Mouse (Mus musculus): ENCODE data around the gene Naa50. TPM values are rescaled to one million over a fixed set of nuclear protein-coding genes. Genes with fewer than 3 reads are reported as not detected.

Gene Naa50
- polyA plus RNA-seq, 1 experiment, result 38.1 TPM

GRCm38 (mm10) chr16:44211054-44211414, 71.4 kb downstream of the Naa50 start:
- no peak overlapping the region for H3K27ac ChIP-seq (ENCODE audit: control insufficient read depth, insufficient read depth, low read depth, low read length, poor library complexity)

GRCm38 (mm10) chr16:44212703-44213102, 73.1 kb downstream of the Naa50 start:
- H3K4me1 ChIP-seq (ENCODE audit: control insufficient read depth, insufficient read depth, low read length), result no peaks in the 10 kb centered on the region
- WGBS, result 84% methylated on average over 7 of the region's 7 CpGs
- TF ChIP-seq POLR2A (IDR thresholded peaks at IDR 0.05; ENCODE audit: borderline replicate concordance, control insufficient read depth, low read depth, low read length) (no peak), CTCF (IDR thresholded peaks at IDR 0.05; ENCODE audit: control insufficient read depth, insufficient read depth, low read length) (no peak)
- no peak overlapping the region for H3K27ac ChIP-seq (ENCODE audit: control insufficient read depth, insufficient read depth, low read depth, low read length, poor library complexity)
- no peak overlapping the region for H3K4me3 ChIP-seq (replicated peaks; ENCODE audit: control insufficient read depth, low read depth, low read length)

More at GRCm38 (mm10) chr16:44211054-44211414, 71.4 kb downstream of the Naa50 start:
- Histone ChIP-seq H3K4me1 (ENCODE audit: control insufficient read depth, insufficient read depth, low read length) (no peaks in the 10 kb centered on the region), H3K4me3 (replicated peaks; ENCODE audit: control insufficient read depth, low read depth, low read length) (no peak overlapping the region)
- 87% methylated on average over 1 of the region's 1 CpGs for WGBS
- no peak for TF ChIP-seq CTCF (IDR thresholded peaks at IDR 0.05; ENCODE audit: control insufficient read depth, insufficient read depth, low read length)
- no peak for TF ChIP-seq POLR2A (IDR thresholded peaks at IDR 0.05; ENCODE audit: borderline replicate concordance, control insufficient read depth, low read depth, low read length)

Other genes starting within 250 kb of the Naa50 start
- 5.4 and 11.4 TPM in 2 replicates for gene Qtrt2, start 213.0 kb upstream of the Naa50 start, polyA plus RNA-seq (2011; ENCODE audit: insufficient read depth, insufficient read length, low replicate concordance, missing spikeins)
- gene Zdhhc23, start 160.0 kb upstream of the Naa50 start, polyA plus RNA-seq (2011; ENCODE audit: insufficient read depth, insufficient read length, low replicate concordance, missing spikeins), result 0.92 and 1.5 TPM in 2 replicates
- 4.5 and 6.3 TPM in 2 replicates for gene Gramd1c, start 76.5 kb upstream of the Naa50 start, polyA plus RNA-seq (2011; ENCODE audit: insufficient read depth, insufficient read length, low replicate concordance, missing spikeins)
- gene Atp6v1a, start 125 bp upstream of the Naa50 start, polyA plus RNA-seq (2011; ENCODE audit: insufficient read depth, insufficient read length, low replicate concordance, missing spikeins), result 6.4 and 19.8 TPM in 2 replicates
- 9.9 and 12.0 TPM in 2 replicates for gene Usf3, start 33.4 kb downstream of the Naa50 start, polyA plus RNA-seq (2011; ENCODE audit: insufficient read depth, insufficient read length, low replicate concordance, missing spikeins)
- 2.5 and 3.6 TPM in 2 replicates for gene Sidt1, start 193.4 kb downstream of the Naa50 start, polyA plus RNA-seq (2011; ENCODE audit: insufficient read depth, insufficient read length, low replicate concordance, missing spikeins)
- gene Spice1, start 207.3 kb downstream of the Naa50 start, polyA plus RNA-seq (2011; ENCODE audit: insufficient read depth, insufficient read length, low replicate concordance, missing spikeins), result 7.6 and 11.9 TPM in 2 replicates

Data from bone marrow, adult 2 months (tissue).